Mouse (Mus musculus): Measurements from ENCODE around the gene Gm5485. TPM values are rescaled to one million over a fixed set of nuclear protein-coding genes. Genes with fewer than 3 reads are reported as not detected.

The Gm5485 gene
- polyA plus RNA-seq (2012; rRNA removed), result not detected in 2 replicates

DNA sequence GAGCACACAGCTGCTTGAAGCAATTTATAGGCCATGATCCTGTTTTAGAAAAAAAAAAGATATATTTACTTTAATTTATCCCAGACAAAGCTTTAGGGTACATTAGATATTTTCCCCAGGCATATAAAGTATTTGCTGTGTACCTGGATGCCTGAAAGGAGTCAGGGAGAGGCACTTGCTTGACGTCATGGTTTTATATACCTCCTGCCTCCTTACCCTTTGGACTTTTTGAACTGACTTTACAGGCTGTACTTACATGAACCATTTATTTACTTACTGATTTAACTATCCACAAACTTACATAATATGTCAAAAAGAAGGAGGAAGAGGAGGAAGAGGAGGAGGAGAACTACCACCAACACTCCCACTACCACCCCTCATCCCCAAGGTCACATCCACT is at the start of gene Gm5485:
Gene Gm5485, minus strand, starts transcription at position 171 of the 400 bp plus-strand sequence.
- Histone ChIP-seq H3K27me3 (ENCODE audit: control insufficient read depth, insufficient read depth, low read length) (no peaks in the 10 kb centered on the region), H3K27ac (ENCODE audit: control insufficient read depth, insufficient read depth, low read length) (no peak within 1 kb of the TSS), H3K36me3 (ENCODE audit: control insufficient read depth, insufficient read depth, low read length) (no peaks in the 10 kb centered on the region), H3K4me3 (ENCODE audit: control insufficient read depth, insufficient read depth, low read length) (no peak within 1 kb of the TSS), H3K4me1 (replicated peaks; ENCODE audit: control insufficient read depth, insufficient read depth, low read length) (no peaks in the 10 kb centered on the region)
- DNase-seq, result no peak
- WGBS, result 98% methylated on average over 1 of the region's 1 CpGs
- TF ChIP-seq CTCF (IDR thresholded peaks at IDR 0.05; ENCODE audit: borderline replicate concordance, control insufficient read depth, extremely low read depth, insufficient read depth, low read length, poor library complexity) (no peak), POLR2A (IDR thresholded peaks at IDR 0.05; ENCODE audit: control insufficient read depth, extremely low read depth, insufficient read depth, low read length, poor library complexity) (no peak)

GRCm38 (mm10) chr16:48453264-48453663 is 41.0 kb upstream of the Gm5485 start:
- WGBS, result 88% methylated on average over 3 of the region's 3 CpGs
- TF ChIP-seq CTCF (IDR thresholded peaks at IDR 0.05; ENCODE audit: borderline replicate concordance, control insufficient read depth, extremely low read depth, insufficient read depth, low read length, poor library complexity) (no peak), POLR2A (IDR thresholded peaks at IDR 0.05; ENCODE audit: control insufficient read depth, extremely low read depth, insufficient read depth, low read length, poor library complexity) (no peak)
- Histone ChIP-seq H3K4me3 (ENCODE audit: control insufficient read depth, insufficient read depth, low read length) (no peak overlapping the region), H3K4me1 (replicated peaks; ENCODE audit: control insufficient read depth, insufficient read depth, low read length) (no peaks in the 10 kb centered on the region), H3K36me3 (ENCODE audit: control insufficient read depth, insufficient read depth, low read length) (no peaks in the 10 kb centered on the region), H3K27ac (ENCODE audit: control insufficient read depth, insufficient read depth, low read length) (no peak overlapping the region), H3K27me3 (ENCODE audit: control insufficient read depth, insufficient read depth, low read length) (no peaks in the 10 kb centered on the region)
- DNase-seq, result no peak

DNA sequence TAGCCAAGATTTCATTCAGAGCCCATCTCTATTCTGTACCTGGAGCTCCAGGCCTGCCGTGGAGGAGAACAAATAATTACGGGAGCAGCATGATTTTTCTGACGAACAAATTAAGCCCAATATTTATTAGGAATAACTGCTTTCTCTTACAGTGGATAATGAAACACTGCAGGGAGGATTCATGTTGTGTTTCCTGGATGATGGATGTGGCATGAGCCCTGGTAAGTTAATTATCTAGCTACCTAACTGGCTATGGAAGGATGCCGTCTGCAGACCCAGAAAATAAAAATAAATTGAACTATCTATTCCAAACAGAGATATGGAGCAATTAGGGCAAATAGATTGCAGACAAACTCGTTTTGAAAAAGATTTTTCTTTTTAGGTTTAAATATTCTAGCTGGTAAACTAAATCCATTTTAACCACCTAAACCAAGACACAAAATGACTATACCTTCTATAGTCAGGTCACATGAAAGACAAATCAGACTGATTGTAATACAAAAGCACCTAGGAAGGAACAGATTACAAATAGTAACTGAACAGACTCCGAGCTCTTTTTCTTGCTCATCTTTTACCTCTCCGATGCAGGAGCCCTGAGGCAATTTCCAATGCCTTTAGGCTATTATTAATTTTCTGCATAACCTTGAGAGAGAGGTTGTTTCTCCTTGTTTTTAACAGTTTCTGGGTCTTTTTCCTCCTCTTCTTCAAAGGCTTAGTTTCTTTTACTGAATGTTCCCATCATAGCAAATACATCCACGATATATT is 34.1 kb upstream of the Gm5485 start:
- Histone ChIP-seq H3K4me3 (ENCODE audit: control insufficient read depth, insufficient read depth, low read length) (no peak overlapping the region), H3K27ac (ENCODE audit: control insufficient read depth, insufficient read depth, low read length) (no peak overlapping the region), H3K36me3 (ENCODE audit: control insufficient read depth, insufficient read depth, low read length) (no peaks in the 10 kb centered on the region), H3K27me3 (ENCODE audit: control insufficient read depth, insufficient read depth, low read length) (no peaks in the 10 kb centered on the region), H3K4me1 (replicated peaks; ENCODE audit: control insufficient read depth, insufficient read depth, low read length) (no peaks in the 10 kb centered on the region)
- WGBS, result 87% methylated on average over 8 of the region's 8 CpGs
- TF ChIP-seq CTCF (IDR thresholded peaks at IDR 0.05; ENCODE audit: borderline replicate concordance, control insufficient read depth, extremely low read depth, insufficient read depth, low read length, poor library complexity) (no peak), POLR2A (IDR thresholded peaks at IDR 0.05; ENCODE audit: control insufficient read depth, extremely low read depth, insufficient read depth, low read length, poor library complexity) (no peak)
- DNase-seq, result no peak

DNA sequence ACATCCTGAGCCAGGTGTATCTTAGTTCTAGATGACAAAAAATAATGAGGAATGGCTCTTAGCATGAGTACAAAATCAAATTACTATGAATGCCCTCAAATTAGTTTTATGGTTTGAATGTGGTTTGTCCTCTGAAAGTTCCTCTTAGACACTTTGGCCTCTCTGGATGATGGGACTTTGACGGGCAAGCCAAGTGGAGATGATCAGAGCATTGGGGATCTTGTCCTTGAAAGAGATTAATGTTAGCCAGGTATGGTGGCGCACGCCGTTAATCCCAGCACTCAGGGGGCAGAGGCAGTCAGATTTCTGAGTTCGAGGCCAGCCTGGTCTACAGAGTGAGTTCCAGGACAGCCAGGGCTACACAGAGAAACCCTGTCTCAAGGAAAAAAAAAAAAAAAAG is 32.4 kb upstream of the Gm5485 start:
- H3K4me1 ChIP-seq (replicated peaks; ENCODE audit: control insufficient read depth, insufficient read depth, low read length), result no peaks in the 10 kb centered on the region
- DNase-seq, result no peak
- no peak overlapping the region for H3K4me3 ChIP-seq (ENCODE audit: control insufficient read depth, insufficient read depth, low read length)
- no peaks in the 10 kb centered on the region for H3K27me3 ChIP-seq (ENCODE audit: control insufficient read depth, insufficient read depth, low read length)
- no peak overlapping the region for H3K27ac ChIP-seq (ENCODE audit: control insufficient read depth, insufficient read depth, low read length)
- no peaks in the 10 kb centered on the region for H3K36me3 ChIP-seq (ENCODE audit: control insufficient read depth, insufficient read depth, low read length)
- TF ChIP-seq CTCF (IDR thresholded peaks at IDR 0.05; ENCODE audit: borderline replicate concordance, control insufficient read depth, extremely low read depth, insufficient read depth, low read length, poor library complexity) (no peak), POLR2A (IDR thresholded peaks at IDR 0.05; ENCODE audit: control insufficient read depth, extremely low read depth, insufficient read depth, low read length, poor library complexity) (no peak)
- 96% methylated on average over 5 of the region's 5 CpGs for WGBS

- TF ChIP-seq POLR2A (IDR thresholded peaks at IDR 0.05; ENCODE audit: control insufficient read depth, extremely low read depth, insufficient read depth, low read length, poor library complexity), result no peak
- TF ChIP-seq CTCF (IDR thresholded peaks at IDR 0.05; ENCODE audit: borderline replicate concordance, control insufficient read depth, extremely low read depth, insufficient read depth, low read length, poor library complexity), result no peak
- H3K36me3 ChIP-seq (ENCODE audit: control insufficient read depth, insufficient read depth, low read length), result no peaks in the 10 kb centered on the region
Measured at GRCm38 (mm10) chr16:48437476-48437875, 25.3 kb upstream of the Gm5485 start.

GRCm38 (mm10) chr16:48435454-48435853 is 23.2 kb upstream of the Gm5485 start:
- TF ChIP-seq CTCF (IDR thresholded peaks at IDR 0.05; ENCODE audit: borderline replicate concordance, control insufficient read depth, extremely low read depth, insufficient read depth, low read length, poor library complexity) (no peak), POLR2A (IDR thresholded peaks at IDR 0.05; ENCODE audit: control insufficient read depth, extremely low read depth, insufficient read depth, low read length, poor library complexity) (no peak)
- Histone ChIP-seq H3K4me3 (ENCODE audit: control insufficient read depth, insufficient read depth, low read length) (no peak overlapping the region), H3K4me1 (replicated peaks; ENCODE audit: control insufficient read depth, insufficient read depth, low read length) (no peaks in the 10 kb centered on the region), H3K36me3 (ENCODE audit: control insufficient read depth, insufficient read depth, low read length) (no peaks in the 10 kb centered on the region), H3K27ac (ENCODE audit: control insufficient read depth, insufficient read depth, low read length) (no peak overlapping the region), H3K27me3 (ENCODE audit: control insufficient read depth, insufficient read depth, low read length) (no peaks in the 10 kb centered on the region)
- 19% methylated on average over 1 of the region's 1 CpGs for WGBS
- DNase-seq, result no peak

More at GRCm38 (mm10) chr16:48437476-48437875, 25.3 kb upstream of the Gm5485 start:
- no peak for DNase-seq
- no peaks in the 10 kb centered on the region for H3K27me3 ChIP-seq (ENCODE audit: control insufficient read depth, insufficient read depth, low read length)
- no peak overlapping the region for H3K4me3 ChIP-seq (ENCODE audit: control insufficient read depth, insufficient read depth, low read length)
- H3K4me1 ChIP-seq (replicated peaks; ENCODE audit: control insufficient read depth, insufficient read depth, low read length), result no peaks in the 10 kb centered on the region
- no peak overlapping the region for H3K27ac ChIP-seq (ENCODE audit: control insufficient read depth, insufficient read depth, low read length)
